Mouse (Mus musculus) kidney, adult 2 months (tissue): ENCODE measurements at regions not wholly inside any gene's neighbourhood (a gene's known extent, or its start where the extent isn't known, plus 50 kb on each side); places are given as distances from the start of the nearest gene placed in this dataset.
A peak's percentile ranks its signal among the peaks of the same experiment; 100 is the strongest.

Experiments
- DNase-seq: peaks from one replicate; pipeline ENCODE4 v3.0.0; 2021
- H3K27ac ChIP-seq: fragments of 200-500 bp; 2 replicates; pipeline ENCODE4 v1.5.1; 2012; ENCODE audit warnings: low read depth, low read length, control low read depth, inconsistent platforms; ENCODE audit not compliant: insufficient read depth
- H3K27me3 ChIP-seq: fragments of 200-500 bp; replicated peaks from 2 replicates; pipeline ENCODE4 v1.6.1; 2012; ENCODE audit warnings: mild to moderate bottlenecking, moderate library complexity, low read length, inconsistent platforms; ENCODE audit not compliant: control insufficient read depth, insufficient read depth
- H3K36me3 ChIP-seq: fragments of 200-500 bp; 2 replicates; pipeline ENCODE4 v1.6.1; 2012; ENCODE audit warnings: mild to moderate bottlenecking, moderate library complexity, low read length, inconsistent platforms; ENCODE audit not compliant: control insufficient read depth, insufficient read depth
- H3K4me1 ChIP-seq: fragments of 200-500 bp; 2 replicates; pipeline ENCODE4 v1.6.1; 2011; ENCODE audit warnings: low read length; ENCODE audit not compliant: control insufficient read depth, insufficient read depth
- H3K4me3 ChIP-seq: fragments of 200-500 bp; 2 replicates; pipeline ENCODE4 v1.5.1; 2011; ENCODE audit warnings: mild to moderate bottlenecking, low read depth, low read length, control low read depth; ENCODE audit not compliant: insufficient read depth
- CTCF ChIP-seq: fragments of 200-500 bp; conservative IDR thresholded peaks from 2 replicates; pipeline ENCODE4 v1.5.1; 2011; ENCODE audit warnings: low read depth, mild to moderate bottlenecking, control low read depth, low read length, moderate library complexity, mixed read lengths; ENCODE audit not compliant: insufficient read depth, insufficient read length
- POLR2A ChIP-seq: fragments of 200-500 bp; IDR thresholded peaks from one replicate; pipeline ENCODE4 v1.6.1; 2011; ENCODE audit warnings: low read depth, low read length, control low read depth
- WGBS: fragments of 180-500 bp; shearing (Covaris S2); methylation state at CpG from one replicate; pipeline ENCODE4 v1.1.7; 2018; 5-methylcytosine and 5-hydroxymethylcytosine counted together

DNA sequence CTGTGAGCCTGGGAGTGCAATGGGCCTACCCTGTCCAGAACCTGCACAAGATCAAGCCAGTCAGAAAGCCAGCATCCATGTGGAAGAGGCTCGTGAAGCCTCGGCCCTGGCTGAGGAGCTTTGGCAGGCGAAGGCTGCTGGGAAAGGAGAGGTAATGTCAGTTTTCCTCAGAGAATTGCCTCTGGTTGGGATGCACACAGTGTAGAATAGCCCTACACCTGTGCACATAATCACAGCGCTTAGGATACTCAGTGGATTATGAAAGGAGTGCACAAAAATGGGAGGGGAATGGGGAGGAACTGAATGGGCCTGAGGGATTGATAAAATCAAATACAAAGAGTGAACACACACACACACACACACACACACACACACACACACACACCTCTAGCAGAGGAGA is 319.9 kb upstream of the Sphkap start:
- 92% methylated on average over 4 of the region's 4 CpGs for WGBS
- no peak for DNase-seq
- no peaks in the 10 kb centered on the region for H3K27me3 ChIP-seq
- TF ChIP-seq CTCF (no peak), POLR2A (no peak)
- H3K4me1 ChIP-seq: no peaks in the 10 kb centered on the region
- no peak overlapping the region for H3K4me3 ChIP-seq
- no peak overlapping the region for H3K27ac ChIP-seq
- H3K36me3 ChIP-seq: no peaks in the 10 kb centered on the region

- 85% methylated on average over 4 of the region's 4 CpGs for whole genome bisulfite sequencing
- Histone ChIP-seq H3K4me3 (no peak overlapping the region), H3K36me3 (no peaks in the 10 kb centered on the region), H3K27ac (no peak overlapping the region), H3K4me1 (no peaks in the 10 kb centered on the region), H3K27me3 (no peaks in the 10 kb centered on the region)
- peak; percentile 48 for DNase-seq
- TF ChIP-seq CTCF (peak; percentile 34; the same call in 1 of the 2 replicates), POLR2A (no peak)
Observed at GRCm38 (mm10) chr1:83727215-83727614, 319.2 kb upstream of the Sphkap start.

GRCm38 (mm10) chr1:83723096-83723495 is 315.1 kb upstream of the Sphkap start:
- DNase-seq: no peak
- Histone ChIP-seq H3K4me3 (no peak overlapping the region), H3K36me3 (no peaks in the 10 kb centered on the region), H3K27me3 (no peaks in the 10 kb centered on the region), H3K4me1 (no peaks in the 10 kb centered on the region), H3K27ac (no peak overlapping the region)
- 72% methylated on average over 1 of the region's 1 CpGs for WGBS
- TF ChIP-seq POLR2A: no peak

- DNase-seq: no peak
- no peak overlapping the region for H3K27ac ChIP-seq
- no peaks in the 10 kb centered on the region for H3K27me3 ChIP-seq
- H3K36me3 ChIP-seq: no peaks in the 10 kb centered on the region
- 94% methylated on average over 1 of the region's 1 CpGs for WGBS
- TF ChIP-seq CTCF (no peak), POLR2A (no peak)
- no peak overlapping the region for H3K4me3 ChIP-seq
- H3K4me1 ChIP-seq: no peaks in the 10 kb centered on the region
Observed at GRCm38 (mm10) chr1:83720166-83720565, 312.2 kb upstream of the Sphkap start.

- Histone ChIP-seq H3K36me3 (no peaks in the 10 kb centered on the region), H3K27ac (no peak overlapping the region), H3K4me3 (no peak overlapping the region), H3K27me3 (no peaks in the 10 kb centered on the region), H3K4me1 (no peaks in the 10 kb centered on the region)
- DNase-seq: peak; percentile 52
- 0 out of 2 replicates have a peak, but pooled peaks have one; percentile 22 for TF ChIP-seq CTCF
- TF ChIP-seq POLR2A: no peak
- 0% methylated on average over 1 of the region's 1 CpGs for WGBS
Observed at GRCm38 (mm10) chr1:83717056-83717455, 309.1 kb upstream of the Sphkap start.

- no peaks in the 10 kb centered on the region for H3K27me3 ChIP-seq
- no peaks in the 10 kb centered on the region for H3K4me1 ChIP-seq
- no peak for DNase-seq
- no peak overlapping the region for H3K4me3 ChIP-seq
- no peak overlapping the region for H3K27ac ChIP-seq
- no peak for TF ChIP-seq CTCF
- no peak for TF ChIP-seq POLR2A
- H3K36me3 ChIP-seq: no peaks in the 10 kb centered on the region
- WGBS: 69% methylated on average over 6 of the region's 6 CpGs
Observed at GRCm38 (mm10) chr1:83701696-83702404, 293.9 kb upstream of the Sphkap start.

- WGBS: 33% methylated on average over 6 of the region's 6 CpGs
- Histone ChIP-seq H3K4me3 (no peak overlapping the region), H3K36me3 (no peaks in the 10 kb centered on the region), H3K4me1 (no peaks in the 10 kb centered on the region), H3K27me3 (no peaks in the 10 kb centered on the region), H3K27ac (no peak overlapping the region)
- no peak for DNase-seq
- no peak for TF ChIP-seq CTCF
- no peak for TF ChIP-seq POLR2A
Observed at GRCm38 (mm10) chr1:83697422-83697821, 289.4 kb upstream of the Sphkap start.
